Mouse (Mus musculus): ENCODE data around the gene Chmp5. TPM values are rescaled to one million over a fixed set of nuclear protein-coding genes. Genes with fewer than 3 reads are reported as not detected.
A peak's percentile ranks its signal among the peaks of the same experiment; 100 is the strongest.

Chmp5 gene
- 153 and 154 TPM in 2 replicates for polyA plus RNA-seq (2016; fragmentation: Nextera tagmentation; extraction: Ambion mirVana)

DNA sequence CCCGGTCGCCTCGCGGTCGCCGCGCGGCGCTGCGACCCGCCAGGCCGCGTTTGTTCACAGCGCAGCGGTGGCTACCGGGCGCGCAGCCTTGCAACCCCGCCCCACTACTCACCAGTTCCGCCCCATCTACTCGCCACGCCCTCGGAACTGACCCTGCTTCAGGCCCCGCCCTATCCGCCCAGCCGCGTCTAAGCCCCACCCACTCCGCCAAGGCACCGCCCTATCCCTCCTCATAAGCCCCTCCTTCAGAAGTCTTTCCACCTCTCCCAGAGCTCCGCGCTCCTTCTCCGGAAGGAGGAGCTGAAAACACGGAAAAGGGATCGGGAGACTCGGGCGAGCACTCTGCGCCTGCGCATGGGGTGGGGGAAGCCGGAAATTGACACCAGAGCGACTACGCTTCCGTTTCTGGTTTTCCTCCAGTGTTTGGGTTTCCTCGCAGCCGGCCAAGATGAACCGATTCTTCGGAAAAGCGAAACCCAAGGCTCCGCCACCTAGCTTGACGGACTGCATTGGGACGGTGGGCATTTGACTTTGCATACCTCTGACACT, at the start of gene Chmp5, which contains the start of gene Bag1:
Chmp5 (plus strand) TSS at position 248 of the 549 bp plus-strand sequence.
Bag1 (minus strand) TSS at position 135 of the 549 bp plus-strand sequence.
- Histone ChIP-seq H3K36me3 (peaks cover 44% of the 10 kb centered on the region), H3K27me3 (no peaks in the 10 kb centered on the region), H3K4me1 (peaks cover 18% of the 10 kb centered on the region), H3K9ac (peak within 1 kb of the TSS; percentile 90), H3K4me3 (peak within 1 kb of the TSS; percentile 95), H3K4me2 (replicated peaks) (peak within 1 kb of the TSS; percentile 76), H3K27ac (peak within 1 kb of the TSS; percentile 89), H3K9me3 (replicated peaks) (no peaks in the 10 kb centered on the region)
- under 1% methylated on average over 50 of the region's 50 CpGs for WGBS
- ATAC-seq (ENCODE audit: low FRiP score) = peak; percentile 98

DNA sequence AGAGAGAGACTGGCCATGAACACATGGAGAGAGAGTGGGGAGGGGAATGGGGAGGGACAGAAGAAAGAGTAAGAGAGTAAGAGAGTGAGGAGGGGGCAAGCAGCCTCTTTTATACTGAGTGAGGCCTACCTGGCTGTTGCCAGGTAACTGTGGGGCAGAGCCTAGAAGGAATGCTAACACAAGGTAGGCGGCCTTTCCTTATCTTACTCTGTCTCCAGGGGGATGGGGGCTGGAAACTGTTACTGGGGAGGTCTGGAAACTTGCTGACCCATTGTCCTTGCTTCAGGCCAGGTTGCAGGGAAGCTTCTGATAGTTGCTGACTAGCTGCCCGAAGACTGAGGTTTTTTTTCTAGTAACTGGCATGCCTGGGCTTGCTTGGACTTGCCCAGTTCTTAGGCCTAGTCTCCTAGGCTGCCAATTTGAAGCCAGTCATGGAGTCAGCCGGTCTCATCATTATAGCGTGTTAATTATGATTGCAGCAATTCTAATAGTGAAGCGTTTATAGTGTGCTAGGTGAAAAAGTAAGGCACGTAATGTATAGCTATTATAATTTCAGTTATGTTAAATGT, 49.6 kb upstream of the Chmp5 start:
- WGBS = 87% methylated on average over 6 of the region's 6 CpGs
- Histone ChIP-seq H3K27ac (no peak overlapping the region), H3K9me3 (replicated peaks) (no peaks in the 10 kb centered on the region)

DNA sequence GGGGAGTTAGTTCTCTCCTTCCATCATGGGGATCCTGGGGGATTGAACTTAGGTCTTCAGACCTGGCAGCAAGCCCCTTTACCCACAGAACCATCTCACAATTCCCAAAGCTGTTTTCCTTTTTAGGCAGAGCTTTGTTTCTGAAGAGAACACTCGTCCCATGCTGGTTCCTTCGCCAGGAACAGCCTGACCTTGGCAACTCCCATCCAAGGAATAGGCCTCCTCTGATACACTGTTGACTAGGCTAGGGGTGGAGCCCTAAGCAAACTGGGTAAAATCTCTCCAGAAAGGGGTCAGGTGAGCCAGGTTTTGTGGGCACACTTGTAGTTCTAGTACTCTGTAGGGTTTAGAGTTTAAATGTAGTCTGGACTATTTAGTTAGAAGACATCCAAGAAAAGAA, 48.9 kb upstream of the Chmp5 start:
- no peak for ATAC-seq (ENCODE audit: low FRiP score)
- Histone ChIP-seq H3K27ac (no peak overlapping the region), H3K36me3 (no peaks in the 10 kb centered on the region), H3K9ac (no peak overlapping the region), H3K4me2 (replicated peaks) (no peak overlapping the region), H3K27me3 (no peaks in the 10 kb centered on the region), H3K9me3 (replicated peaks) (no peaks in the 10 kb centered on the region), H3K4me3 (no peak overlapping the region), H3K4me1 (no peaks in the 10 kb centered on the region)
- WGBS = 75% methylated on average over 2 of the region's 2 CpGs

More for the DNA sequence above, 49.6 kb upstream of the Chmp5 start:
- Histone ChIP-seq H3K36me3 (no peaks in the 10 kb centered on the region), H3K4me1 (no peaks in the 10 kb centered on the region), H3K4me3 (no peak overlapping the region), H3K27me3 (no peaks in the 10 kb centered on the region), H3K4me2 (replicated peaks) (no peak overlapping the region), H3K9ac (no peak overlapping the region)
- no peak for ATAC-seq (ENCODE audit: low FRiP score)

DNA sequence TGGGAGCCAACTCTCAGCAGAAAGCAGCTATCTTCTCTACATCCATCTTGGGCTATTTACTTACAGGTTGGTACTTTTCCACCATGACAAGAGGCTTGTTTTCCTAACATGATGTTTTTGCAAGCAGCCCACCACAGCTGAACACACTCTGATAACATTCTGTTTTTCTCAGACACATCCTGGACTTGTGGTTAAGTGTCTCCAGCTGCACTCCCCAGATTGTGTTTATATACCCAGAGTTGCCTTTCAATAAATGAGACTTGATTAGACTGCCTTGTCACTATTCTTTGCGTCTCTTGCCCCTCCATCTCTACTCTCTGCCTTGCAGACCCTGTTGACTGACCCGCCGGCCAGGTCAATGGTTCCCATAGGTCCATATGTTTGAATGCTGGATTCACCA, 48.1 kb upstream of the Chmp5 start:
- no peak overlapping the region for H3K4me3 ChIP-seq
- no peak overlapping the region for H3K4me2 ChIP-seq (replicated peaks)
- no peak for ATAC-seq (ENCODE audit: low FRiP score)
- no peaks in the 10 kb centered on the region for H3K9me3 ChIP-seq (replicated peaks)
- no peak overlapping the region for H3K9ac ChIP-seq
- 95% methylated on average over 3 of the region's 3 CpGs for WGBS
- H3K27ac ChIP-seq = no peak overlapping the region
- no peaks in the 10 kb centered on the region for H3K36me3 ChIP-seq
- H3K4me1 ChIP-seq = no peaks in the 10 kb centered on the region
- no peaks in the 10 kb centered on the region for H3K27me3 ChIP-seq

DNA sequence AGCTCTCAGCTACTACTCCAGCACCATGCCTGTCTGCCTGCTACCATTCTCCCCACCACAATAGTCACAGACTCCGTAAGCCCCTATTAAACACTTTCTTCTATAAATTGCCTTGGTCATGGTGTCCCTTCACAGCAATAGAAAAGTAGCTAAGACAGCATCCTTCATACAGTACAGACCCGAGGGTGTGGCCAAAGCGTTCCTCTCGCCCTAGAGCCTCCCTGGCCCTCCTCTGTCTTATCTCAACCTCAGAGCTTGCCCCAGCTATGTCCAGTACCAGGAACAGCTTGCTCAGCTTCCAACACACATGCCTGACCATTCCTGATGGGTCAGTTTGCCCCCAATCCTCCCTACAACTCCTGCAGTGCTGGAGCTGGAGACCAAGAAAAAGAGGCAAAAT, 47.6 kb upstream of the Chmp5 start:
- ATAC-seq (ENCODE audit: low FRiP score) = no peak
- no peaks in the 10 kb centered on the region for H3K9me3 ChIP-seq (replicated peaks)
- no peak overlapping the region for H3K27ac ChIP-seq
- 89% methylated on average over 4 of the region's 4 CpGs for WGBS
- H3K27me3 ChIP-seq = no peaks in the 10 kb centered on the region
- H3K36me3 ChIP-seq = no peaks in the 10 kb centered on the region
- H3K4me1 ChIP-seq = no peaks in the 10 kb centered on the region
- H3K4me3 ChIP-seq = no peak overlapping the region
- no peak overlapping the region for H3K9ac ChIP-seq
- no peak overlapping the region for H3K4me2 ChIP-seq (replicated peaks)

DNA sequence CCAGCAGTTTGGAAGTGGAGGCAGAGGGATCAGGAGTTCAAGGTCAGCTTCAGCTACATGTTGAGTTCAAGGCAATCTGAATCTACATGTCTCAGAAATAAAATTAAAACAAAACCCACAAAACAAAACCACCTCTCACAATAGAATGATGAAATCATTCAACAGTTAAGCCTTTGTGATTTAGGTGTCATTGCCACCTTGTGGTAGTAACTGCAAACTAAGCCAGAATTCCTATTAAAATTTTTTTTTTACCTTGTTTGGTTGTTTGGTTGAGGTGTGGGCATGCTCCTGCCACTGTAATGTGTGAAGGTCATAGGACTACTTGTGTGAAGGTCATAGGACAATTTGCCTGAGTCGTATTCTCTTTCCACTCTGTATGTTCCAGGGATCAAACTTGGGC, 41.9 kb upstream of the Chmp5 start:
- WGBS = 50% methylated on average over 1 of the region's 1 CpGs
- no peaks in the 10 kb centered on the region for H3K36me3 ChIP-seq
- no peak overlapping the region for H3K4me2 ChIP-seq (replicated peaks)
- H3K4me3 ChIP-seq = no peak overlapping the region
- H3K4me1 ChIP-seq = no peaks in the 10 kb centered on the region
- no peaks in the 10 kb centered on the region for H3K27me3 ChIP-seq
- no peak overlapping the region for H3K27ac ChIP-seq
- ATAC-seq (ENCODE audit: low FRiP score) = no peak
- H3K9me3 ChIP-seq (replicated peaks) = no peaks in the 10 kb centered on the region
- H3K9ac ChIP-seq = no peak overlapping the region

DNA sequence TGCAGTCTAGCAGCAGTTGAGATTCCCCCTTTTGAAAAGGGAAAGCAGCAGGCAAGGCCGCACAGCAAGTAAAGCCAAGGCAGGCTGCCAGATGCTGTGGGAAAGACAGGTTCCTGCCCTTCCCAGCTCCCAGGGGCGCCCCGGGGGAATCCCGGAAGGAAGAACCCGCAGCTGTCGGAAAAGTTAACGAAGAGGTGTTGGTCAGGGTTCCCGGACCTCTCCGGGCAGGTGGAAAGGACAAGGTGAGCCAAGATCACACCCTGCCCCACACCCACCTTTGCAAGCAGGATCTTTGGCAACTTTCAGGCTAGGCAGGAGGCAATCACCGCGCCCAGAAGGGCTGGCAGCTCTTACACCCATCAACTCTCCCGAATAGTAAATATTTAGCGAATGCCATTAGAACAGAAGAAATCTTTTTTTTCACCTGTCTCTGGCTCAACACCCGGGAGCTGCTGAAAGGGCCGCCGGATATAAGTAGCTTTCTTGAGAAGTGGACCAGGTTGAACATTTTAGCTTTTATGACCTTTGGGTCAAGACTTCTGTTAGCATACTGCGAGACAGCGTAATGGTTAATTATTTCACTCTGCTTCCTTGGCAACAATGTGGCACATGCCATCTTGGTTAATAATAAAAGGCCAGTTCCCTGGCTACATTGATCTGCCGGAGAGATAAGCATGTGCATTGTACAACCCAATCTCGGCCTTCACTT, 39.8 kb upstream of the Chmp5 start:
- no peaks in the 10 kb centered on the region for H3K9me3 ChIP-seq (replicated peaks)
- WGBS = 48% methylated on average over 20 of the region's 20 CpGs
- no peak overlapping the region for H3K9ac ChIP-seq
- H3K4me2 ChIP-seq (replicated peaks) = no peak overlapping the region
- no peak overlapping the region for H3K4me3 ChIP-seq
- H3K36me3 ChIP-seq = no peaks in the 10 kb centered on the region
- no peaks in the 10 kb centered on the region for H3K27me3 ChIP-seq
- no peaks in the 10 kb centered on the region for H3K4me1 ChIP-seq
- no peak for ATAC-seq (ENCODE audit: low FRiP score)
- no peak overlapping the region for H3K27ac ChIP-seq

DNA sequence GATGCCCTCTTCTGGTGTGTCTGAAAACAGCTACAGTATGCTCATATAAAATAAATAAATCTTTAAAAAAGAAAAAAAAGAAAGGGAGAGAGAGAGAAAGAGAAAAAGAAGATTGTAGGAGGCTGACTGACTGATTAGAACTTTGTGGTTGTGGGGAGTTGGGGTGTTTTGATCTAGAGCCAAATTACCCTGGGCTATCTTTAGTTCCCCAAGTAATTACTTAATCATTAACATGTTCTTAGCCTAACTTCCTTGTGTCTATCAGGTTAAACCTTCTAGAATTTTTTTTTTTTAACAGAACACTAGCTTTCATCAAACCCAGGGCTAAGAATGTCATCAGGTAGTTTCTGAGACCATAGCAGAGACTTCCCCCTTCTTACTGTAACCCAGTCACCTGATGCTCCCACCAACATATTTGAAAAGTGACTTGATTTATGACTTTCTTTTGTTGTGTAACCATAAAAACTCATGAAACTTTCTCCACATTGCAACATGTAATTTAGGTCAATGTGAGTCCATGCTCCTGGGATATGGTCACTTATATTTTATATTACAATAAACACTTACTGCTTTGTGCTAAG, 33.8 kb upstream of the Chmp5 start:
- no peak overlapping the region for H3K4me3 ChIP-seq
- no peaks in the 10 kb centered on the region for H3K4me1 ChIP-seq
- no peak overlapping the region for H3K9ac ChIP-seq
- no peaks in the 10 kb centered on the region for H3K36me3 ChIP-seq
- H3K27me3 ChIP-seq = no peaks in the 10 kb centered on the region
- H3K9me3 ChIP-seq (replicated peaks) = no peaks in the 10 kb centered on the region
- no peak overlapping the region for H3K4me2 ChIP-seq (replicated peaks)
- H3K27ac ChIP-seq = no peak overlapping the region
- ATAC-seq (ENCODE audit: low FRiP score) = no peak

DNA sequence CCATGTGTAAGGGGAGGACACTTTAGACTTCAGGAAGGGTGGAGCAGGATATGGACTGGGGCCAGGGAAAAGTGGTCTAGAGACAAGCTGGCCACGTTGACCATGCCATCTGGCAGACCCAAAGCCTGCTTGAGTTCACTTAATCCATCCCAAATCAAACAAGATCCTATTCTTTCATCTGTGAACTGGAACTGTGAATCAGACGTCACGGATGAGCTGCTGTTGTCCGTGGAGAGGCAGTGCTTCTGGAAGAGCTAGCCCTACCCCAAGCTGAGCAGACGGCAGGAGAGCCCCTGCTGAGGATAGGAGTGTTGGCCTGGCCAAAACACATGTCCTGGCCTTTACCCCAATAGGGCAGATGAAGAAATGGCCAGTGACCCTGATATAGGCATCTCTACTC, 32.3 kb upstream of the Chmp5 start:
- Histone ChIP-seq H3K27me3 (no peaks in the 10 kb centered on the region), H3K9me3 (replicated peaks) (no peaks in the 10 kb centered on the region), H3K9ac (no peak overlapping the region), H3K4me3 (no peak overlapping the region), H3K36me3 (no peaks in the 10 kb centered on the region), H3K27ac (no peak overlapping the region), H3K4me1 (no peaks in the 10 kb centered on the region), H3K4me2 (replicated peaks) (no peak overlapping the region)
- WGBS = 73% methylated on average over 5 of the region's 5 CpGs
- ATAC-seq (ENCODE audit: low FRiP score) = no peak

DNA sequence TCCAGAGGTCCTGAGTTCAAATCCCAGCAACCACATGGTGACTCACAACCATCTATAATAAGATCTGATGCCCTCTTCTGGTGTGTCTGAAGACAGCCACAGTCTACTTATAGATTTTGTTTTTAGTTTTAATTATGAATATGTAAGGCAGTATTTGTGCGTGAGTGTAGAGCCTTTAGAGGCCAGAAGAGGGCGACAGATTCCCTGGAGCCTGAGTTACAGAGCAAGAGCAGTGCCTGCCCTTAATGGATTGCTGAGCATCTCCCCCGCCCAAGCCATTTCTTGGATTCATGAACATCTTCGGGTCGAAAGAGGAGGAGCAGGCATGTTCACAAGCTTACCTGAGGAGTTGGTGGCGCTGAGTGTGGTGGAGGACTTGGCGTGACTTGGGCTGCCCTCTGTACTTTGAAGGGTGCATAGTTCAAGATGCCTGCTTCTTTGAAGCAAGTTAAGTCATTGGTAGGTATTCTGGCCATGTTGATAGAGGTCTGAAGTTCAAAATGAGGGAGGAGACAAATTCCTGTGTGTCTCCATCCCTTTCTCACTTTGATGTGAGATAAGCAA, 31.5 kb upstream of the Chmp5 start:
- no peaks in the 10 kb centered on the region for H3K36me3 ChIP-seq
- H3K4me1 ChIP-seq = no peaks in the 10 kb centered on the region
- ATAC-seq (ENCODE audit: low FRiP score) = no peak
- no peak overlapping the region for H3K9ac ChIP-seq
- 88% methylated on average over 7 of the region's 7 CpGs for WGBS
- no peak overlapping the region for H3K27ac ChIP-seq
- no peak overlapping the region for H3K4me3 ChIP-seq
- no peak overlapping the region for H3K4me2 ChIP-seq (replicated peaks)
- H3K9me3 ChIP-seq (replicated peaks) = no peaks in the 10 kb centered on the region
- H3K27me3 ChIP-seq = no peaks in the 10 kb centered on the region

DNA sequence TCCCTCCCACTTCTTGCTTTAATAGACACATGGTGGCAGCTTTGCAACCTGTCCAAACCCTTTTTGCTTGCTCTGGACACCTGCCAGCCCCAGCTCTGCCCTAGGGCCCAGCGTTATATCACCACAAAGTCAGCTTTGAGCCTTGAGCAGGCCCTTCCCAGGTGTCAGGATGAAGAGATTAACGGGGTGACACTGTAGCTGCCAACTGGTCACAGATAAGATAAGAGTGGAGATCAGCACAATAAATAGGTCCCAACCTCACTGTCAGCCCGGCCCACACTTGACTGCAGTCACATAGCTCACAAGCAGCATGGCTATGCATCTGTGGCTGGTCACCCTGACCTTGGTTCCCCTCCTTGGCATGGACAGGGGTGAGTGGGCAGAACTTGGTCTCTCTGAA, 28.4 kb upstream of the Chmp5 start, which contains the start of gene Spink4:
Spink4 (plus strand) TSS at position 268 of the 400 bp plus-strand sequence.
- Histone ChIP-seq H3K27ac (no peak within 1 kb of the TSS), H3K27me3 (no peaks in the 10 kb centered on the region), H3K9me3 (replicated peaks) (no peaks in the 10 kb centered on the region), H3K4me3 (no peak within 1 kb of the TSS), H3K36me3 (no peaks in the 10 kb centered on the region), H3K4me1 (no peaks in the 10 kb centered on the region), H3K9ac (no peak within 1 kb of the TSS), H3K4me2 (replicated peaks) (no peak within 1 kb of the TSS)
- 65% methylated on average over 3 of the region's 3 CpGs for WGBS
- no peak for ATAC-seq (ENCODE audit: low FRiP score)

DNA sequence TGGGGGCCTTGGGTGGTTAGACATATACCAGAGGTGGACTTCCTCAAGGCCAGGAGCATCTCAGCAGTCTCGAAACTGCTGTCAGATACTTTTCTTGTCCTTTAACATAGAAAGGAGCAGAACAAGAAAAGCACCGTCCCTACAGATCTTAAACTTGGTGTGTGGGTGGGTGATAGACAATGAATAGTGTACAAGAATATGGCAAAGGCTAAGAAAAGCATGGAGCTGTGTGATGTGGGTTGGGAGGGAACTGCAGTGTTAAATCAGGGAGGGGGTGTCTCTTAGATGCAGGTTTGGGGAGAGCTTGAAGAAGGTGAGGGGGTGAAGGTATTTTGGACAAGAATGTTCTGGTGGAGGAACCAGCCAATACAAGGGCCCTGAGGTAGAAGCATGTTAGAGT, 27.6 kb upstream of the Chmp5 start:
- no peak overlapping the region for H3K4me2 ChIP-seq (replicated peaks)
- no peak for ATAC-seq (ENCODE audit: low FRiP score)
- H3K27me3 ChIP-seq = no peaks in the 10 kb centered on the region
- H3K4me3 ChIP-seq = no peak overlapping the region
- no peaks in the 10 kb centered on the region for H3K4me1 ChIP-seq
- no peak overlapping the region for H3K27ac ChIP-seq
- WGBS = 85% methylated on average over 2 of the region's 2 CpGs
- H3K36me3 ChIP-seq = no peaks in the 10 kb centered on the region
- H3K9me3 ChIP-seq (replicated peaks) = no peaks in the 10 kb centered on the region
- no peak overlapping the region for H3K9ac ChIP-seq
